Mouse (Mus musculus): ENCODE data around the gene Sfmbt2.

DNA sequence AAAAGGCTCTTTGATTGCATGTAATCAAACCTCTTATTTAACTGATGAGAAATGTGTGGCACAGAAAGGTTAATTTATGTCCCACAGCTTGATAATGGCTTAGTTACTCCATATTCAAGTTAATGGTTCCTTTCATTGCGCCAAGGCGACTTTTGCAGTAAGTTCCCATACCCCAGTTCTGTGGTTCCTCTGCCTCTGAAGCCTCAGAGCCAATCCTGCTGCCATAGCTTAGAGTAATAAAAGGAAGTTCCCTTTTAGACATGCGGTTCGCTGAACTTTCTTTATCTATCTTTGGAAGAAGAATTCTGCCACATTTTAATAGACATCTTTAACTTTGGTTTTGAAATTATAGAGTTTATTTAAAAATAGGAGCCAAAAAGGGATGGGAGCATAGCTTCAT, 19.7 kb downstream of the Sfmbt2 start:
- TF ChIP-seq EP300 (optimal IDR thresholded peaks at IDR 0.05), result no peak
- TF ChIP-seq CTCF (IDR thresholded peaks at IDR 0.05; ENCODE audit: low read depth), result no peak
